Mouse (Mus musculus) spleen, adult 12 weeks (tissue): ENCODE data around the gene Crispld2.

Experiments
- DNase-seq: peaks from one replicate; pipeline ENCODE4 v3.0.0; 2022; ENCODE audit warnings: low spot score

The Crispld2 gene

GRCm38 (mm10) chr8:120067936-120068668 lies 75.9 kb downstream of the Crispld2 start:
- no peak for DNase-seq

- DNase-seq: peak; percentile 63
Observed at GRCm38 (mm10) chr8:120071684-120072083, 79.4 kb downstream of the Crispld2 start.

- DNase-seq: no peak
Observed at GRCm38 (mm10) chr8:120072259-120072658, 80.0 kb downstream of the Crispld2 start.

GRCm38 (mm10) chr8:120072827-120073226 lies 80.6 kb downstream of the Crispld2 start:
- DNase-seq: no peak

- no peak for DNase-seq
Observed at GRCm38 (mm10) chr8:120074516-120074915, 82.3 kb downstream of the Crispld2 start.

GRCm38 (mm10) chr8:120075347-120075746 lies 83.1 kb downstream of the Crispld2 start:
- no peak for DNase-seq

GRCm38 (mm10) chr8:120078080-120078479 lies 85.8 kb downstream of the Crispld2 start:
- peak; percentile 39 for DNase-seq

GRCm38 (mm10) chr8:120079361-120079760 lies 87.1 kb downstream of the Crispld2 start:
- DNase-seq: no peak

GRCm38 (mm10) chr8:120083261-120083660 lies 91.0 kb downstream of the Crispld2 start:
- no peak for DNase-seq

GRCm38 (mm10) chr8:120084783-120085182 lies 92.5 kb downstream of the Crispld2 start:
- no peak for DNase-seq

- no peak for DNase-seq
Observed at GRCm38 (mm10) chr8:120089511-120089910, 97.3 kb downstream of the Crispld2 start.

GRCm38 (mm10) chr8:120091032-120091431 lies 98.8 kb downstream of the Crispld2 start:
- no peak for DNase-seq

- DNase-seq: no peak
Observed at GRCm38 (mm10) chr8:120093103-120093502, 100.9 kb downstream of the Crispld2 start.

GRCm38 (mm10) chr8:120094801-120095200 lies 102.6 kb downstream of the Crispld2 start:
- no peak for DNase-seq

GRCm38 (mm10) chr8:120096486-120096885 lies 104.2 kb downstream of the Crispld2 start:
- DNase-seq: no peak

- DNase-seq: no peak
Observed at GRCm38 (mm10) chr8:120100388-120101067, 108.3 kb downstream of the Crispld2 start.

GRCm38 (mm10) chr8:120101068-120101972 lies 109.1 kb downstream of the Crispld2 start, which contains the start of gene Zdhhc7:
TSS of gene Zdhhc7 (minus strand) at chr8:120101482.
- peak; percentile 64 for DNase-seq
